Mouse (Mus musculus): ENCODE measurements around the gene Zfand4. TPM values are rescaled to one million over a fixed set of nuclear protein-coding genes. Genes with fewer than 3 reads are reported as not detected.

Gene Zfand4
- total RNA-seq, 2 experiments from 2014 or later, result 7.2 to 8.8 TPM

DNA sequence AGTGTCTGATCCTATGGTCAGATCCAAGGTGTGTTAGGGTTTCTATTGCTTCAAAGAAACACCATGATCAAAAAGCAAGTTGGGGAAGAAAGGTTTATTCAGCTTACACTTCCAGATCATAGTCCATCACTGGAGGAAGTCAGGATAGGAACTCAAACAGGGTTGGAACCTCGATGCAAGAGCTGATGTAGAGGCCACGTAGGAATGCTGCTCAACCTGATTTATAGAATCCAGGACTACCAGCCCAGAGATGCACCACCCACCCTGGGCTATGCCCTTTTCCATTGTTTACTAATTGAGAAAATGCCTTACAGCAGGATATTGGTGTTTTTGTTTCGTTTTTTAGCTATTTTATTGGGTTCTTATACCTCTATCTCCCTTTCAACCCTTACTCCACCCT is 97.4 kb downstream of the Zfand4 start:
- DNase-seq (ENCODE audit: extremely low spot score in 1 of 2, low spot score in 2 of 2), result no peak
- intact Hi-C loops (cut with DNase I), result no loop called here

DNA sequence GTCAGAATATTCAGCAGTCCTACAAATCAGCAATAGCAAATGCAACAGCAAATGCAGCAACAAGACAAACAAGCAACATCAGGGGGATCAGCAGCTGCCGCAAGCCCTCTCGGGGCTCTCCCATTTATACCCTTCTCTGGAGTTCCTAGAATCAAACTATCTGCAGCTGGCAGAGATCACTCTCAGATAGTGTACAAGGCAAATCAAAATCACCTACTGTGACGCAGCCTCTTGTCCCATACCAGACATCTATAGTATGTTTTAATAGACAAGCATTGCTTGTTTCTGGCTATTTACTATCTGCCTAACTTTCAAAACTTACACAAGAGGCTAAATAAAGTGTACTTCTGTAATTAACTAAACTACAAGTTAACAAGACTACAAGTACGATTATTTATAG is 98.0 kb downstream of the Zfand4 start:
- DNase-seq (ENCODE audit: extremely low spot score in 1 of 2, low spot score in 2 of 2), result no peak
- intact Hi-C loops (cut with DNase I), result no loop called here

- no peak for DNase-seq (ENCODE audit: extremely low spot score in 1 of 2, low spot score in 2 of 2)
- intact Hi-C loops (cut with DNase I), result no loop called here
Measured at GRCm38 (mm10) chr6:116367971-116368370, 103.9 kb downstream of the Zfand4 start.

GRCm38 (mm10) chr6:116369811-116370210 is 105.8 kb downstream of the Zfand4 start:
- intact Hi-C loops (cut with DNase I), result no loop called here
- DNase-seq (ENCODE audit: extremely low spot score in 1 of 2, low spot score in 2 of 2), result no peak

DNA sequence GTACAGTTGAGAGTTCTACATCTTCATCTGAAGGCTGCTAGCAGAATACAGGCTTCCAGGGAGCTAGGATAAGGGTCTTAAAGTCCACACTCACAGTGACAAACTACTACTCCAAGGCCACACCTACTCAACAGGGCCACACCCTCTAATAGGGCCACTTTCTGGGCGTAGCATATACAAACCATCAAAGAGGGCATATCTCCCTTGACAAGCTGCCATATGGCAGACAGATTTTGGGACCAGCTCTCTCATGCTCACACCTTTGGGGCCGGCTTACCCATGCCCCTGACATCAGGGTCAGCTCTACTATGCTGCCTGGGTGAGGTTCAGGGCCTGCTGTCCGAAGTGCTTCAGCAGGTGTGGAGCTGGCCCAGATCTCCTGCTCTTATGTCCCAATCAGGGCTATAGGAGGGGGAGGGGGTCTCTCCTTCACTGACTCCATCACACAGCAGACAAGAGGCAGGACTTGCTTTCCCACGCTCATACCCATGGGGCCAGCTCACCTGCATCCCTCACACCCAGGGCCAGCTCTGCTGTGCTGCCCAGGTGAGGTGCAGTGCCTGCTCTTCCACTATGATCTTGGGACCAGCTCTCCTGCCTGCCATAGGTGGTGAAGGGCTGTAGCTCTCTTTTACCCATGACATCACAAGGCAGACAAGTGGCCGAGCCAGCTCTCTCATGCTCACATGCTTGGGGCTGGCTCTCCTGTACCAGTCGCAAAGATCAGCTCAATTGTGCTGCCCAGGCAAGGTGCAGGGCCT is 106.4 kb downstream of the Zfand4 start:
- DNase-seq (ENCODE audit: extremely low spot score in 1 of 2, low spot score in 2 of 2), result no peak
- intact Hi-C loops (cut with DNase I), result no loop called here

- intact Hi-C loops (cut with DNase I), result no loop called here
- no peak for DNase-seq (ENCODE audit: extremely low spot score in 1 of 2, low spot score in 2 of 2)
Measured at GRCm38 (mm10) chr6:116371500-116371899, 107.5 kb downstream of the Zfand4 start.

DNA sequence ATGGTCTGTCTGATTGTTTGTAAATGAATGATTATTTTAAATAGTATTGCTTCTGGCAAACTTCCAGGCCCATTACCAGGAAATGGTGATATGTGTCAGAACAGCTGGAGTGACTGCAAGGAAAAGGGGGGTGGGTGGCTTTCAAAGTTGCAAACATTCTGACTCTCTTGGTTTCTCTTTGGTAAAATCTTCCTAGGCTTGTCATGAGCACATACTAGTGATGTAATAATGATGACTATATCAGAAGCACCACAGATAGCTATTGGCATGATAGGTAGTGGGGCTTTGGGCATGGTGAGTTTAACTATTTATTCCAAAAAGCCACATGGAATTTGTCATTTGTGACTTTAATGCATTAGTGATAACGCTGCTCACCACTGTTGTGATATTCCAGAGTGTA is 110.1 kb downstream of the Zfand4 start:
- no peak for DNase-seq (ENCODE audit: extremely low spot score in 1 of 2, low spot score in 2 of 2)
- intact Hi-C loops (cut with DNase I), result no loop called here

- no peak for DNase-seq (ENCODE audit: extremely low spot score in 1 of 2, low spot score in 2 of 2)
Measured at GRCm38 (mm10) chr6:116374618-116375017, 110.6 kb downstream of the Zfand4 start.

DNA sequence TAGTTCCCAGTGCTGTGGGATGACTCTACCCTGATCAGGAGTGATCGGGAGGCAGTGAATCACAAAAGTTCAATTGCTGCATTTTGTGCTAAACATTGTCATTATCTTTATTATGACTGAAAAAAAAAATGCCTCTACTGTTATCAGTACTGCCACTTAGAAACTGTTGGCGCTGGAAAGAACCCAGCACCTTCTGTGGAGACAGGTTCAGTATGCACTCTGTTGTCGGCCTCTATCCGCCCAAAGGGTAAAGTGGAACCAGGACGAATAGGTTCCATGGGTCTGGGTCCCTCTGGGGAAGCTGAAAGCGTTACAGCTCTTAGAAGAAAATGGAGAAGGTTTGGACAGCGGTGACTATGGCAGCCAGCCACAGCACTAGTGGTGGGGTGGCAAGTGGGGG is 114.9 kb downstream of the Zfand4 start:
- no peak for DNase-seq (ENCODE audit: extremely low spot score in 1 of 2, low spot score in 2 of 2)
- intact Hi-C loops (cut with DNase I), result no loop called here

More at GRCm38 (mm10) chr6:116374618-116375017, 110.6 kb downstream of the Zfand4 start:
- intact Hi-C loops (cut with DNase I), result no loop called here

Other genes starting within 250 kb of the Zfand4 start
- gene Tmcc1, start 70.7 kb upstream of the Zfand4 start, total RNA-seq (2021), result 10 to 100 TPM; 55.4 to 57.2 TPM
- gene Washc2, start 56.2 kb upstream of the Zfand4 start, total RNA-seq (2021), result 10 to 100 TPM; 81.5 to 86.8 TPM
- gene March8, start 73.8 kb downstream of the Zfand4 start, total RNA-seq (2021), result 10 to 100 TPM; 60.2 to 62.8 TPM
- gene Alox5, start 197.0 kb downstream of the Zfand4 start, total RNA-seq (2021), result 1 to 10 TPM in 1 of 2 experiments, under 1 TPM in 1; 0.95 to 1.9 TPM
- gene Olfr211, start 224.9 kb downstream of the Zfand4 start, total RNA-seq (2021), result not detected
- gene Olfr212, start 242.3 kb downstream of the Zfand4 start, total RNA-seq (2021), result not detected

Data from left cerebral cortex, postnatal 10 days (tissue).